Mouse (Mus musculus): ENCODE measurements around the gene Ehbp1l1. TPM values are rescaled to one million over a fixed set of nuclear protein-coding genes. Genes with fewer than 3 reads are reported as not detected.

Gene Ehbp1l1
- polyA plus RNA-seq, 1 experiment from 2014 or later, result 10.1 TPM

DNA sequence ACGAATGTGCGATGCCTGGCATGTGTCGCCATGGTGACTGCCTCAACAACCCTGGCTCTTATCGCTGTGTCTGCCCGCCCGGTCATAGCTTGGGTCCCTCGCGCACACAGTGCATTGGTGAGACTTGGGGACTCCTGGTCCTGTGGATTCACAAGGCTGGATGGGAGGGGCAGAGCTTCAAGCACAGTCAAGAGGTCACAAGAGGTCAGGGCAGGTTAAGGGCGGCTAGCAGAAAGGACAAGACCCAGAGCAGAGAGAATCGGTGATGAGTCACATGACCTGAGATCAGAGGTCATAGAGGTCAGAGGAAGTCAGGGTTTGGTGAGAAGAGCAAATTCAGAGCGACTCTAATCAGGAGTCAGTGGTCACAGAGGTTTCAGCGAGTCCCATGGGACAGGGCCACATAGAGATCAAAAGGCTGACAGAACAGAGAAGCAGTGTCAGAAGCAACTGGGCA lies 20.8 kb upstream of the Ehbp1l1 start:
- peaks cover 41% of the 10 kb centered on the region for H3K4me1 ChIP-seq
- no peaks in the 10 kb centered on the region for H3K36me3 ChIP-seq
- no peak overlapping the region for H3K9ac ChIP-seq
- H3K9me3 ChIP-seq, result no peaks in the 10 kb centered on the region
- peaks cover 72% of the 10 kb centered on the region for H3K27me3 ChIP-seq (replicated peaks)
- no peak for ATAC-seq (ENCODE audit: low FRiP score, low read depth)
- H3K27ac ChIP-seq, result no peak overlapping the region
- 23% methylated on average over 12 of the region's 12 CpGs for WGBS
- no peak overlapping the region for H3K4me3 ChIP-seq
- H3K4me2 ChIP-seq (replicated peaks), result peak overlapping the region; percentile 56; the same call in 1 of the 2 replicates

DNA sequence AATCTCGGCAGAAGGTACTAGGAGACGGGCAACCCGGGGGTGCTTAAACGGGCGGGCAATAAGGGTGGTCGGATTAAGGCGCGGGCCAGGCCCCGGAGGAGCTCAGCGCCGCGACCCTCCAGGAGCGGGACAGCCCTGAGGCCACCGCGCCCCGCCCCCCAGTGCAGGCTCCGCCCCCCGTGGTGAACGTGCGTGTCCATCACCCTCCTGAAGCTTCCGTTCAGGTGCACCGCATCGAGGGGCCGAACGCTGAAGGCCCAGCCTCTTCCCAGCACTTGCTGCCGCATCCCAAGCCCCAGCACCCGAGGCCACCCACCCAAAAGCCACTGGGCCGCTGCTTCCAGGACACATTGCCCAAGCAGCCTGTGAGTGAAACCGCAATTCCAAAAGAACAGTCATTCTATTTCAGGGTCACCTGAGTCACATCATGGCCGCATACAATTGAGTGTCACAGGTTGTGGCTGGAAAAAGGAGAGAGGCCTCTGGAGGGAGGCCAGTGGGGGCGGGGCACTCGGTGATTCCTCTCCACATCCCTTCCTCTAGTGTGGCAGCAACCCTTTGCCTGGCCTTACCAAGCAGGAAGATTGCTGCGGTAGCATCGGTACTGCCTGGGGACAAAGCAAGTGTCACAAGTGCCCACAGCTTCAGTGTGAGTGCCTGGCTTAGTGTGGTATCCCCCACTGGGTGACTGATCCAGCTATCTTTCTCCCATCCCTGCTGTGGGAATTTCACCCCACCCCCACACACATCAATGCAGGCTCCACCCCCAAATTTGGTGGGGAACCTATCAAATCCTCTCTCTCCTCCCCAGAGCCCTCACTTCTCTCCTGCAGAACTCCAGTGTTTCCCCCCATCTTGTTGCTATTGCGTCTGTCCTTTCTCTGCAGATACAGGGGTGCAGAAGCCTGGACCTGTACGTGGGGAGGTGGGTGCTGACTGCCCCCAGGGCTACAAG lies 19.9 kb upstream of the Ehbp1l1 start:
- 4% methylated on average over 36 of the region's 36 CpGs for WGBS
- H3K9ac ChIP-seq, result peak overlapping the region; percentile 48
- peaks cover 63% of the 10 kb centered on the region for H3K27me3 ChIP-seq (replicated peaks)
- H3K36me3 ChIP-seq, result no peaks in the 10 kb centered on the region
- H3K4me1 ChIP-seq, result peaks cover 40% of the 10 kb centered on the region
- H3K4me3 ChIP-seq, result peak overlapping the region; percentile 20; the same call in 1 of the 2 replicates
- peak overlapping the region; percentile 56 for H3K4me2 ChIP-seq (replicated peaks)
- H3K9me3 ChIP-seq, result no peaks in the 10 kb centered on the region
- H3K27ac ChIP-seq, result no peak overlapping the region
- ATAC-seq (ENCODE audit: low FRiP score, low read depth), result no peak

DNA sequence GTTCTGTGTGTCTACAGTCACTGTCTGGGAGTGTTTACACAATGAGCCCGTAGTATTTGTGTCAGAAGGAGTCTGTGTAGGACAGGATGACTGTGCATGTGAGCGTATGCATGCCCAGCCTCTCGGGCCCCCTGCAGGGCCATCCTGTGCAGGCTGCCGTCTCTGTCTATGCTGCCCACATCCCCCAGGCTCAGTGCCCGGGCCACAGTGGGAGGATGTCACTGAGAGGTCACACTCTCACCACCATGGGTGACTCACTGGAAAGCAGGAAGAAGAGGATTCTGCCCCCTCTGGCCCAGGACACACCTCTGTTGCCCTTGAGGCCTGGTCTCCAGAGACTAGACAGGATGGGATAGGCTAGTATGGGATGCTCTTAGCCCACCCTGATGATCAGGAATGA lies 17.5 kb upstream of the Ehbp1l1 start:
- Histone ChIP-seq H3K27ac (no peak overlapping the region), H3K36me3 (no peaks in the 10 kb centered on the region), H3K4me3 (no peak overlapping the region), H3K4me1 (peaks cover 41% of the 10 kb centered on the region), H3K9ac (no peak overlapping the region), H3K4me2 (replicated peaks) (peak overlapping the region; percentile 97; the same call in 1 of the 2 replicates), H3K27me3 (replicated peaks) (peaks cover 53% of the 10 kb centered on the region), H3K9me3 (no peaks in the 10 kb centered on the region)
- ATAC-seq (ENCODE audit: low FRiP score, low read depth), result no peak
- WGBS, result 40% methylated on average over 5 of the region's 5 CpGs

DNA sequence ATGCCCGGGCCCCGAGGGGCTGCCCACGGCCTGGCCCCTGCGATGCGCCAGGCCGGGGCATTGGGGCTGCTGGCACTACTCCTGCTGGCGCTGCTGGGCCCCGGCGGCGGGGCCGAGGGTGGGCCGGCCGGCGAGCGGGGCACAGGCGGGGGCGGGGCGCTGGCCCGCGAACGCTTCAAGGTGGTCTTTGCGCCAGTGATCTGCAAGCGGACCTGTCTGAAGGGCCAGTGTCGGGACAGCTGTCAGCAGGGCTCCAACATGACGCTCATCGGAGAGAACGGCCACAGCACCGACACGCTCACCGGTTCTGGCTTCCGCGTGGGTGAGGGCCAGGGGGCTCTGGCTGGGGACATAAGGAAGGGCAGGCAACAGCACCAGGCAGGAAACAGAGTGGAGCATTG lies 16.1 kb upstream of the Ehbp1l1 start:
- H3K27ac ChIP-seq, result peak overlapping the region; percentile 5; the same call in 1 of the 2 replicates
- H3K4me2 ChIP-seq (replicated peaks), result peak overlapping the region; percentile 97

DNA sequence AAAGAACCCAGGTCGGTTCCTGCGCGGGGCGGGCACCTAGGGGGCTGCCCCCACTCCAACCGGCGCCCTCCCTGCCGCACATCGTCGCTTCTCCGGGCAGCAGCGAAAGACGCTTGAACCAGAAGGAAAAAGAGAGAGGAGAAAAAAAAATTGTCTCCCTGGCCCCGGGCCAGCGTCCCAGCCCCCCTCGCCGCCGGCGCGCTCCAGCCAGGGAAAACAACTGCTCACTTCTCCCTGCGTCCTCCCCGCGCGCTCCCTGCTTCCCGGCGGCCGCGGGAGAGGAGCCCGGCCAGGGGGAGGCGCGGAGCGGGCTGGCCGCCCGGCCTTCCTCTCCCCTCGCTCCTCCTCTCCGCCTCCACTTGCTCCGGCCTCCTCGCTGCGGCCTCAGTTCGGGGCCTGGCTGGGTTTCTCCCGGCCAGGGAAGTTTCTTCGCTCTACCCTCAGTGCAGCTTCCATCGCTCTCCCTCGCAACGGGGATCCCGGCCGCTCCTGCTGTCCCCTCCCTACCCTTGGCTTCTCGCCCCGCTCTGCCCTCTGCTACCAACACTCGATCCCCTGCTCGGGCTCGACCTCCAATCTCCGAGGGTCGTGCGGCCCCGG lies 15.6 kb upstream of the Ehbp1l1 start:
- peak; percentile 56 for ATAC-seq (ENCODE audit: low FRiP score, low read depth)
- peaks cover 39% of the 10 kb centered on the region for H3K4me1 ChIP-seq
- H3K4me3 ChIP-seq, result peak overlapping the region; percentile 57
- WGBS, result 1% methylated on average over 54 of the region's 55 CpGs
- H3K9me3 ChIP-seq, result no peaks in the 10 kb centered on the region
- H3K27me3 ChIP-seq (replicated peaks), result peaks cover 50% of the 10 kb centered on the region
- H3K4me2 ChIP-seq (replicated peaks), result peak overlapping the region; percentile 97
- peak overlapping the region; percentile 83 for H3K9ac ChIP-seq
- no peaks in the 10 kb centered on the region for H3K36me3 ChIP-seq
- peak overlapping the region; percentile 5; the same call in 1 of the 2 replicates for H3K27ac ChIP-seq

More for the DNA sequence above, 16.1 kb upstream of the Ehbp1l1 start:
- peaks cover 41% of the 10 kb centered on the region for H3K4me1 ChIP-seq
- H3K9ac ChIP-seq, result peak overlapping the region; percentile 83
- peak; percentile 43; the same call in 1 of the 2 replicates for ATAC-seq (ENCODE audit: low FRiP score, low read depth)
- H3K27me3 ChIP-seq (replicated peaks), result peaks cover 53% of the 10 kb centered on the region
- H3K9me3 ChIP-seq, result no peaks in the 10 kb centered on the region
- H3K4me3 ChIP-seq, result peak overlapping the region; percentile 57
- WGBS, result 2% methylated on average over 32 of the region's 32 CpGs
- no peaks in the 10 kb centered on the region for H3K36me3 ChIP-seq

DNA sequence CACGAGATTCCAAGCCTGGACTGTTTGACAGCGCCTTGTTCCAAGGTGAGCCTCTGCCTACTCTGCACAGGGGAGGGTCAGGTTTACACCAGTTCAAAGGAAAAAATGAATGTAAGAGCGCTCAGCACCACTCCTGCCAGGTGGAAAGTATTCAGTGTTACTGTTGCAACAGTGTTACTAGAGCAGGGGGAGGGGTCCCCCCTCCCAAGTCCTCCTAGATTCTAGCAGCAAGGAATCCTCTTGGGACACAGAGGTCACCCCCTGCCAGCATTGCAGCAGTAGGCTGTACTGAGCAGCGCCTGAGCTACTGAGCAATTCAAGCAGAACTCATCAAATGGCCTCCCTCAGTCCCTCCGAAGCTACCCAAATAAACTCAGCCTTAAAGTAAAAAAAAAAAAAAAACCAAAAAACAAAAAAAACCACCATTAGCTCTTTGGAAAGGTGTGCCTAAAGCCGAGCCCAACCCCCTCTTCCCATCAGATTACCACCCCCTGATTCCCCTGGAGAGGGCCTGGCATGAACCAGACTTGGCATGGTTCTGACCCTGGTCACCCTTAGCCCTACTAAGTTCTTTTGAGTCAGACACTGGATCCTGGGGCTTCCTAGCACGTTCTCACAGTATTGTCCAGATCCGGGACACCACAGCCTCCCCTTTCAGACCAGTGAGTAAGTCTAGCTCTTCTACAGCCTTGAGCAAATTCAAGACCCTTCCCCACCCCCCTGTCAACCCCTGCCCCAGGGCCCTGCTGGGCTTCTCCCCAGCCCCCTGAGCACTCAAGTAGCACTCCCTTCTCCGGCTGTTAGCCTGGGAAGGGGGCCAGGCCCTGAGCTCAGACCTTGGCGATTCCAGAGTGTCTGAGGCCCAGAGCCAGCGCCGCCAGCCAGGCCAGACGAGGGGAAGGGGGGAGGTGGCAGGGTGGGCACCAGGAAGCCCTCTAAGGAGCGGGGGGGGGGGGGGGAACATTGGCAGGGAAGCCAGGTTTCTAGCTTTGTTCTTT lies 14.5 kb upstream of the Ehbp1l1 start, which contains the start of gene Ltbp3:
TSS of gene Ltbp3 (plus strand) at position 585 of the 998 bp plus-strand sequence.
- Histone ChIP-seq H3K27me3 (replicated peaks) (peaks cover 39% of the 10 kb centered on the region), H3K9ac (peak within 1 kb of the TSS; percentile 83), H3K27ac (no peak within 1 kb of the TSS), H3K4me2 (replicated peaks) (peak within 1 kb of the TSS; percentile 97), H3K4me1 (peaks cover 28% of the 10 kb centered on the region), H3K36me3 (no peaks in the 10 kb centered on the region), H3K4me3 (peak within 1 kb of the TSS; percentile 57), H3K9me3 (no peaks in the 10 kb centered on the region)
- 18% methylated on average over 14 of the region's 14 CpGs for WGBS
- ATAC-seq (ENCODE audit: low FRiP score, low read depth), result no peak; the same call in 1 of the 2 replicates

DNA sequence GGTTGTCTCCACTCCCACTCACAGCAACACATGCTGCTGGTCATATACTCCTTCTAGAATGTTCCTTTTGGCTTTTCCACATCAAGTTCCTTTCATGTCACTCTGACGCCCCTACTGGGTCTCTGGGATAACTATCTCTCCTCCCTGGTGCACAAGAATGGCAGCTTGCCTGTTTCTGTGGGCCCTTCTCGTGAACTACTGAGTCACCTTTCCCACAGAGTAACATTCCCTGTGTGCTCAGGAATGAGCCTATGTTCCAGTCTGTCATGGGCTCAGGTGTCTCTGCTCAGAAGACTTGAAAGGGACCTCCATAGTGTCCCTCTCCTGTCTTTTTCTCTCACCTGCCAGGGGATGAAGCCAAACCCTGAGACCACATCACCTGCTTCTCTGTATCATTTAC lies 13.3 kb upstream of the Ehbp1l1 start:
- Histone ChIP-seq H3K9me3 (no peaks in the 10 kb centered on the region), H3K4me3 (no peak overlapping the region), H3K4me2 (replicated peaks) (no peak overlapping the region), H3K36me3 (no peaks in the 10 kb centered on the region), H3K4me1 (peaks cover 24% of the 10 kb centered on the region), H3K9ac (no peak overlapping the region), H3K27me3 (replicated peaks) (peaks cover 27% of the 10 kb centered on the region), H3K27ac (no peak overlapping the region)
- ATAC-seq (ENCODE audit: low FRiP score, low read depth), result no peak
- WGBS, result 61% methylated on average over 2 of the region's 2 CpGs

DNA sequence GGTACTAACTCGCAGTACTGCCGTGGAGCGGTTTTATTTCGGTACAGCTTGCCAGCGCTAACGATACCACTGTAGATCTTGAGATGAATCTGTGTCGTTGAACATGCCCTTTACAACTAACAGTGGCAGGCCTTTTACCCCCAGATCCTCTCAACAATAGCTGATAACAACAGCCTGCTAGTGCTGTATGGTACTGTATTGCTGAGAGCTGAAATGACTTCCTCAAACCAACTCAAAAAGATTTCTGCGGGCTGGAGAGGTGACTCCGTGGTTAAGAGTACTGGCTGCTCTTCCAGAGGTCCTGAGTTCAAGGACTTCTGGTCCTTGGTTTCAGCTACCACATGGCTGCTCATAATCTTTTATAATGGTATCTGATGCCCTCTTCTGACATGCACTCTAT lies 8.2 kb upstream of the Ehbp1l1 start:
- Histone ChIP-seq H3K4me2 (replicated peaks) (no peak overlapping the region), H3K4me1 (peaks cover 19% of the 10 kb centered on the region), H3K36me3 (no peaks in the 10 kb centered on the region), H3K27me3 (replicated peaks) (peaks cover 4% of the 10 kb centered on the region; the same call in 1 of the 2 replicates), H3K4me3 (no peak overlapping the region), H3K9ac (no peak overlapping the region), H3K9me3 (no peaks in the 10 kb centered on the region), H3K27ac (no peak overlapping the region)
- no peak for ATAC-seq (ENCODE audit: low FRiP score, low read depth)
- WGBS, result 81% methylated on average over 9 of the region's 9 CpGs

DNA sequence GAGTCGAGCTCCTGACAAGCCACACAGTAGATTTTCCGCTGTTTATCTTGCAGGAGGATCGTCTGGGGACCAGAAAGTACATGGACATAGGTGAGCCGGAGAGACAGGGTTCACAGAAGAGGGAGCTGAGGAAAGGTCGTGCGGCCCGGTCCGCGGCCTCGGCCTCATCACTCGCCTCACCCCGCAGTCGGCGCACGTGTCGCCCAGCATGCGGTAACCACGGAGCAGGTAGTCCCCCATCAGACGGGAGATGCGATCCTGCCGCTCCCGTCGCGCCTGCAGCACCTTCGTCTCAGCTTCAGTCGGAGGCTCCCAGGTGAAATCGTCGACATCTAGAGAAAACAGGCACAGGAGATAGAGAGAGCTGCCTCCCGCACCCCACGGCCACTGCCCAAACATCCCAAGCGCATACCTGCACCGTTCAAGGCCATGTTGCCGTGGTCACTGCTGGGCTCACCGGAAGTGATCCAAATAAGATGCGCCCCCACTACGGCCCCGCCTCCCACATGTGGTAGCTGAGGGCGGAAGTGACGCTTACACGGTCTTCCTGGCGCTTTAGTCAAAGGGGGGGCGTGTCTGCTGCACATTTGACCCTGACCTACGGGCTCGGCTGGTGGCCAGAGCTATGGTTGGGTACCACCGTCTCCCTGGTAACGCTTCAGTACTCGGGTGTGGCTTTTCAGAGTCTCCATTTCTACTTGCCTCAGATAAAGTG lies 5.3 kb upstream of the Ehbp1l1 start:
- ATAC-seq (ENCODE audit: low FRiP score, low read depth), result peak; percentile 80

DNA sequence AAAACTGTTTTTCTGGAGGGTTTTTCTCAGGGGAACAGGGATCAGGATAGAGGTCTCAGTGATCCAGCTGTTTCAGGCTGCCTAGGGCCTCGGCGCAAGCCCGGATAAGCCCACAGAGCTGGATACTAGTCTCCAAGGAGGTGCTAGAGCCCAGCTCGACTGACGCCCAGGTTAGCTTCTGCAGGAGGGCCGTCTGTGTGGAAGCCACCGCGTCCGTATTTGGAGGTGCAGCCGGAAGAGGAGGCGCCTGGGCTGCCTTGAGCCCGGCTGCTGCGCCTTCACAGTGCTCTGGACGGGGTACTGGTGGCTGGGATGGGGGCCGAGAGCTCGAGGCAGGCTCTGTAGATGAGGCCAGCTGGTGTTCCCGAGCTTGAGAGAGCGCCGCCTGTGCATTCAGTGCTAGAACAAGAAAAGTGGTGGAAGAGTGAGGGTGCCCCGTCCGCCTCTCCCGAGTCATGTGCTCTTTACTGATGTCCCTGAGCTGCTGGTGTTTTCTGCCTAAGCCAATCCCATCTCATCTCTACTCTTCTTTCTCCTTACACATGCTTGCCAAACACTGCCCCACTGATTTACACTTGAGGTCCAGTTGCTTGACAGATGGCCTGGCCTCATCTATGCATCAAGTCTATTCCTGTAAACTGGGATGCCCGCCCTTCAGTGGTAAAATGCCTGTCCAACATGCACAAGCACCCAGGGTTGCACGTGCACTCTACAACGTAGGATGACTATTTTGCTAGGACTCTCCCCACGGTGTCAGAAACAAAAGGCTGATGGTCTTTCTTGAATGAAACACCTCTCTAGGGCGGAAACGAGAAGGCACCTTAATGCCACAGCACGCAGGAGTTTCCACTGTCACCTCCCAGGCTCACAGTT lies 4.4 kb upstream of the Ehbp1l1 start:
- peaks cover 50% of the 10 kb centered on the region for H3K4me1 ChIP-seq
- WGBS, result 76% methylated on average over 29 of the region's 29 CpGs
- ATAC-seq (ENCODE audit: low FRiP score, low read depth), result no peak
- peak overlapping the region; percentile 66 for H3K4me3 ChIP-seq
- no peaks in the 10 kb centered on the region for H3K9me3 ChIP-seq
- peak overlapping the region; percentile 94 for H3K4me2 ChIP-seq (replicated peaks)
- H3K36me3 ChIP-seq, result 0 out of 2 replicates have a peak, but pooled peaks cover 4% of the 10 kb centered on the region
- peak overlapping the region; percentile 65 for H3K9ac ChIP-seq
- H3K27me3 ChIP-seq (replicated peaks), result no peaks in the 10 kb centered on the region
- no peak overlapping the region for H3K27ac ChIP-seq

More for the DNA sequence above, 5.3 kb upstream of the Ehbp1l1 start:
- Histone ChIP-seq H3K27ac (no peak overlapping the region), H3K4me1 (peaks cover 41% of the 10 kb centered on the region), H3K4me3 (peak overlapping the region; percentile 66), H3K4me2 (replicated peaks) (peak overlapping the region; percentile 94), H3K36me3 (no peaks in the 10 kb centered on the region), H3K9me3 (no peaks in the 10 kb centered on the region), H3K27me3 (replicated peaks) (no peaks in the 10 kb centered on the region; the same call in 1 of the 2 replicates), H3K9ac (peak overlapping the region; percentile 65)
- WGBS, result under 1% methylated on average over 47 of the region's 47 CpGs

Measured in neural tube, embryonic 12.5 days (tissue).